7 mouse cellular contexts compared by ENCODE assay signal in the genomic region with DNA sequence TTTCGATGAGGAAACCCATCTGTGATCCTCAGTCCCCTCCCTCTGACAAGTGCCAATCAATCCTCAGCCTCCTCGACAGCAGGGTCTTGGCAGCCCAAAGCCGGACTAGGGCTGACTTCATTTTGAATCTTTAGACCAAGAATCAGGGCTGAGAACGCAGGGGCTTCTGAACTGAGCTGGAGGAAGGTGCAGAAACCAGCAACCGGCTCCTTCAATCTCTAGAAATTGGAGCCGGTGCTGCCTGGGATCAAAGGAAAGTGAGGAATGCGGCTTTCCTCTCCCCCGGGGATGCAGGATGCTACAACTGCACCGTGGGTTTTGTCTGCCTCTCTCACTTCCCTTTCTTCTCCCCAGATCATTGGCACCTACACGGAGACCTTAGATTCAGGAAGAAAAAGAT. TPM values are rescaled to one million over a fixed set of nuclear protein-coding genes. Genes with fewer than 3 reads are reported as not detected.
A peak's percentile ranks its signal among the peaks of the same experiment; 100 is the strongest.
DNase-seq lines count a peak whose midpoint lies in the region.

No protein-coding gene starts in this region.

- H3K9me3 ChIP-seq in hindbrain, embryonic 10.5 days = no peaks in the 10 kb centered on the region

- peak overlapping the region; percentile 72 for H3K27ac ChIP-seq in hindbrain, embryonic 10.5 days

- no peaks in the 10 kb centered on the region for H3K36me3 ChIP-seq in hindbrain, embryonic 10.5 days

- peaks cover 42% of the 10 kb centered on the region for H3K4me1 ChIP-seq in hindbrain, embryonic 10.5 days (replicated peaks)

- peak; percentile 31 for DNase-seq in A20 (ENCODE audit: low read depth, low spot score)
- peak; percentile 16 for DNase-seq in Muller cell, postnatal 12 days (ENCODE audit: inconsistent ontology term)
- peak; percentile 45 for DNase-seq in hindbrain, embryonic 10.5 days (ENCODE audit: low spot score)
- peak; percentile 64 for DNase-seq in mesoderm, embryonic 11.5 days (ENCODE audit: low read depth, low spot score)
- DNase-seq in cerebellum, adult 8-10 months = no peak
- DNase-seq in gastrocnemius, postnatal 4 days (ENCODE audit: low spot score in 2 of 2) = no peak
- DNase-seq in adrenal gland, postnatal 36 days = no peak

- H3K27me3 ChIP-seq in hindbrain, embryonic 10.5 days (ENCODE audit: insufficient read depth, poor library complexity, severe bottlenecking) = no peaks in the 10 kb centered on the region

- H3K4me3 ChIP-seq in hindbrain, embryonic 10.5 days = peak overlapping the region; percentile 44

- 5% methylated on average over 10 of the region's 10 CpGs for WGBS in hindbrain, embryonic 10.5 days

RNA-seq across cellular contexts. Expression of gene Bcas1, which starts 27.0 kb away (rescaled TPM):
- polyA plus RNA-seq in hindbrain, embryonic 10.5 days (2016; fragmentation: Nextera tagmentation; extraction: Ambion mirVana) = 1.1 and 2.2 TPM in 2 replicates
- total RNA-seq in gastrocnemius, postnatal 4 days (2021) = 1 to 10 TPM; 4.9 to 5.1 TPM
- under 1 TPM; 0.20 to 0.63 TPM for total RNA-seq in adrenal gland, postnatal 36 days (2021)

Comparison
In these comparisons a context has a peak if more than half of its experiments do, and no peak if none do; other contexts are left out.
1. DNase-seq: peak in A20 (single experiment), Muller cell, postnatal 12 days (single experiment), hindbrain, embryonic 10.5 days (single experiment) and mesoderm, embryonic 11.5 days (single experiment); none in cerebellum, adult 8-10 months (single experiment), gastrocnemius, postnatal 4 days (0 of 2) and adrenal gland, postnatal 36 days (0 of 2).